Mouse (Mus musculus): ENCODE measurements around the gene Fgfr2.

The Fgfr2 gene

GRCm38 (mm10) chr7:132887019-132887804 is 235.9 kb downstream of the Fgfr2 start:
- no peak for DNase-seq (ENCODE audit: low read depth)

GRCm38 (mm10) chr7:132884031-132884430 is 239.1 kb downstream of the Fgfr2 start:
- DNase-seq (ENCODE audit: low read depth) = no peak

GRCm38 (mm10) chr7:132882343-132882742 is 240.8 kb downstream of the Fgfr2 start:
- DNase-seq (ENCODE audit: low read depth) = peak; percentile 59

- no peak for DNase-seq (ENCODE audit: low read depth)
These were observed 242.9 kb downstream of the Fgfr2 start for GRCm38 (mm10) chr7:132880276-132880675.

- DNase-seq (ENCODE audit: low read depth) = no peak
These were observed 247.6 kb downstream of the Fgfr2 start for GRCm38 (mm10) chr7:132875391-132876086.

- peak; percentile 27 for DNase-seq (ENCODE audit: low read depth)
These were observed 250.1 kb downstream of the Fgfr2 start for GRCm38 (mm10) chr7:132873043-132873442.

GRCm38 (mm10) chr7:132866316-132866715 is 256.8 kb downstream of the Fgfr2 start:
- DNase-seq (ENCODE audit: low read depth) = no peak

- DNase-seq (ENCODE audit: low read depth) = peak; percentile 92
These were observed 263.9 kb downstream of the Fgfr2 start, which contains the start of gene Abraxas2 for GRCm38 (mm10) chr7:132859042-132859958. Gene Abraxas2 (plus strand): TSS chr7:132859225.

GRCm38 (mm10) chr7:132858043-132858608 is 265.0 kb downstream of the Fgfr2 start:
- DNase-seq (ENCODE audit: low read depth) = peak; percentile 20

- DNase-seq (ENCODE audit: low read depth) = no peak
These were observed 267.1 kb downstream of the Fgfr2 start for GRCm38 (mm10) chr7:132856083-132856482.

GRCm38 (mm10) chr7:132853946-132854345 is 269.2 kb downstream of the Fgfr2 start:
- DNase-seq (ENCODE audit: low read depth) = no peak

- no peak for DNase-seq (ENCODE audit: low read depth)
These were observed 269.8 kb downstream of the Fgfr2 start for GRCm38 (mm10) chr7:132853361-132853760.

- DNase-seq (ENCODE audit: low read depth) = peak; percentile 89
These were observed 270.8 kb downstream of the Fgfr2 start, which contains the start of gene Eef1akmt2 for GRCm38 (mm10) chr7:132852173-132852844. Gene Eef1akmt2 (minus strand): TSS chr7:132852673.

- no peak for DNase-seq (ENCODE audit: low read depth)
These were observed 280.0 kb downstream of the Fgfr2 start for GRCm38 (mm10) chr7:132843152-132843551.

GRCm38 (mm10) chr7:132842455-132842854 is 280.7 kb downstream of the Fgfr2 start:
- no peak for DNase-seq (ENCODE audit: low read depth)

- DNase-seq (ENCODE audit: low read depth) = no peak
These were observed 281.9 kb downstream of the Fgfr2 start for GRCm38 (mm10) chr7:132841287-132841686.

GRCm38 (mm10) chr7:132830955-132831354 is 292.2 kb downstream of the Fgfr2 start:
- DNase-seq (ENCODE audit: low read depth) = no peak

GRCm38 (mm10) chr7:132824346-132825022 is 298.7 kb downstream of the Fgfr2 start:
- DNase-seq (ENCODE audit: low read depth) = no peak

- DNase-seq (ENCODE audit: low read depth) = no peak
These were observed 299.3 kb downstream of the Fgfr2 start for GRCm38 (mm10) chr7:132823832-132824231.

- no peak for DNase-seq (ENCODE audit: low read depth)
These were observed 302.5 kb downstream of the Fgfr2 start for GRCm38 (mm10) chr7:132820692-132821091.

- no peak for DNase-seq (ENCODE audit: low read depth)
These were observed 306.1 kb downstream of the Fgfr2 start for GRCm38 (mm10) chr7:132817056-132817455.
